Mouse (Mus musculus): Measurements from ENCODE around the gene Zfp59.

DNA sequence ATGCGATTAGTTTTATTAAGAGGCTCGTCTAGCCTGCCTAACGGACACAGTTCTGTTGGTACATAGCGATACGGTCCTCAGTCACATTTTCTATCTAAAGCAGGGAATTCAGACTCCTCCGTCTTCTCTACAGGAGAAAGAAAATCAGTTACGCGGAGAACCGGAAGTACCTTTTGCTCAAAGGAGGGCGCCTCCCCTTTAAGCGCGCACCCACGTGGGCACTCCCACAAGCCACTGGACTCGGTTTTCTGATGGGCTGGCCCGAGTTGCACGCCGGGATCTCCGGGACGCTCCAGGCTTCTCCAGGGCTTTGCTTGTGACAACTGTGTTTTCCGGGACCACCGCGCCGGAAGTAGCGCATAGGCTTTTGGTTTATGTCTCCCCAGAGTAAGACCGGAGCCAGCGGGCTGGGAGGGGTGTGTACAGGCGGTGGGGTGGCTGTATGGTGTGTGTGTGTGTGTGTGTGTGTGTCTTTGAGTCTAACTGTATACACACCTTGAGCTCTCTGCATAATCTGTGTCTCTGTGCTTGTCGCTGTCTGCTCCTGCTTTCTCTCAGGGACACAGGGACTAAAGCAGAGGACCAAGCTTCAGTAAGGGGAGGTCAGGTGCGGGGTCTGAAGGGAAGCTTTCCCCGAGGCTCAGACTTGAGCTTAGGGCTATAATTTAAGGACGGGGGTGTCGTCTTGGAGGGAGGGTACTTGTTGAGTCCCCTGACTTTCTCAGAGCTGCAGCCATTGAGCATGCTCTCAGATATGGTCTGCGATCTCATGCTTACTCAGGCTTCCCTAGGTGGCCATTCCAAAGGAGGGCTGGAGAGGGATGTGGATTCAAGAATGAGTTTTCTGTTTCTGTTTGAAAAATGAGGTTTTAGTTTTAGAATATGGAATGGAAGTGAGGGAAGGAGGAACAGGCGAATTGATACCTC lies at the start of gene Zfp59:
- TF ChIP-seq CTCF (IDR thresholded peaks at IDR 0.05; ENCODE audit: extremely low read depth, insufficient read depth, low read length) (no peak), POLR2A (IDR thresholded peaks at IDR 0.05; ENCODE audit: extremely low read depth, insufficient read depth, low read length) (peak; percentile 64; the same call in 1 of the 2 replicates)
